Mouse (Mus musculus): ENCODE measurements at regions not wholly inside any gene's neighbourhood (a gene's known extent, or its start where the extent isn't known, plus 50 kb on each side); places are given as distances from the start of the nearest gene placed in this dataset.

DNA sequence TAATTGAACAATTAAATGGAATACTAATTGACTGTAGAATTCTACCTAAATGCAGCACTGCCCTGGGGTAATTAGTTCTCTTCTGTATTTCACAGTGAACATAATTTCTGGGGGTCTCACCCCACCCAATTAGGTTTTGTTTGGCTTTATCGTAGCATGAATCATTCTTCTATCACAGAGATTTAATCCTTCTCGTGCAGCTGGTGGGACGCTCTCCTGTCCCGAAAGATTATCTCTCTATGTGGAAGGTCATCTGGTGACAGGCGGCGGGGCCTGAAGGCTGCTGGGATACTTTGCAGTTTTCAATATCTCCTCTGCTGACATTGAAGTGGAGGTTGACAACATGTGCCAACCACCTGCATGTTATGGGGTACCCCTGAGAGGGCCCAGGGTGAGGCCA, 493.8 kb upstream of the Cdh4 start:
- in situ Hi-C loops (cut with MboI; ENCODE audit: low pct_unique_long_range_greater_than_20kb), result no loop called here
- POLR2A ChIA-PET, result no interaction called here
- DNase-seq (ENCODE audit: low read depth, low spot score), result no peak

DNA sequence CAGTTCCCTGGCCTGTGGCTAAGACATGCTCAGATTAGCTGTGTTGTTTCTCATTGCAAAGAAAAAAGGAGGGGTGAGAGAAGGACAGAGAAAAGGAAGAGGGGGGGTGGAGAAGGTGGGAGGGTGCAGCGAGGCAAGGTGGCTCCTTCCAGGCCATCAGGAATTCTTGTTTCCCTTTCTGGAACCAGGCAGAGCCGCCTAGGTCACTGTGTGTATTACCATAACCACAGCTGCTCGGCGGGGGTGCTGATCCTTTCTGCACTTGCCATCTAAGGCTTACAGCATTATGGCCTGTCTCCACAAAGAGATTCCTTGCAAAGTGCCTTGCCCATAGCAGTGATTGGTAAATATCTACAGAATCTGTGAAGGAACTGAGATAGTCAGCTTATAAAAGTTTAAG, 493.1 kb upstream of the Cdh4 start:
- POLR2A ChIA-PET, result no interaction called here
- no peaks in the 10 kb centered on the region for H3K27me3 ChIP-seq
- ATAC-seq (no peak), DNase-seq (ENCODE audit: low read depth, low spot score) (no peak)
- CTCF ChIA-PET, result no interaction called here
- TF ChIP-seq CTCF (IDR thresholded peaks at IDR 0.05), result no peak
- in situ Hi-C loops (cut with MboI; ENCODE audit: low pct_unique_long_range_greater_than_20kb), result no loop called here

More for the DNA sequence above, 493.8 kb upstream of the Cdh4 start:
- CTCF ChIA-PET, result no interaction called here
- TF ChIP-seq CTCF (IDR thresholded peaks at IDR 0.05), result no peak
- H3K27me3 ChIP-seq, result no peaks in the 10 kb centered on the region
- no peak for ATAC-seq

DNA sequence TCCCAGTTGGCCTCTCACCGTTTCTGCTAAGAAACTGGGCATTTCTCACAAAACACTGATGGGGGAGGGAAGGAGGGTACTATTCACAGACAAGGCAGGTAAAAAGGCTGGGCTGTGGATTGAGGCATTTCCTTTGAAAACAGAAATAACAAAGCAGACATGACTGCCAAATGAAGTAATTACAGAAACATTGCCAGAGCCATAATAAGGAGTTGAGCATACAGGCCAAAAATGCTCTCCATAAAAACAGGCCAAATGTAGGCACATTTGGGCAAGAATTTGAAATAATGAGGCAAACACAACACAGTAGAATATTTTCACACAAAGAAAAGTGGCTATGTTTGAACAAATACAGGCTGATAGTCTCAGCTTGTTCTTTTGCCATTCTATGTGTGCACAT, 491.9 kb upstream of the Cdh4 start:
- DNase-seq (ENCODE audit: low read depth, low spot score) (no peak), ATAC-seq (no peak)
- ChIA-PET CTCF (no interaction called here), POLR2A (no interaction called here)
- TF ChIP-seq CTCF (IDR thresholded peaks at IDR 0.05), result no peak
- no peaks in the 10 kb centered on the region for H3K27me3 ChIP-seq
- in situ Hi-C loops (cut with MboI; ENCODE audit: low pct_unique_long_range_greater_than_20kb), result no loop called here

DNA sequence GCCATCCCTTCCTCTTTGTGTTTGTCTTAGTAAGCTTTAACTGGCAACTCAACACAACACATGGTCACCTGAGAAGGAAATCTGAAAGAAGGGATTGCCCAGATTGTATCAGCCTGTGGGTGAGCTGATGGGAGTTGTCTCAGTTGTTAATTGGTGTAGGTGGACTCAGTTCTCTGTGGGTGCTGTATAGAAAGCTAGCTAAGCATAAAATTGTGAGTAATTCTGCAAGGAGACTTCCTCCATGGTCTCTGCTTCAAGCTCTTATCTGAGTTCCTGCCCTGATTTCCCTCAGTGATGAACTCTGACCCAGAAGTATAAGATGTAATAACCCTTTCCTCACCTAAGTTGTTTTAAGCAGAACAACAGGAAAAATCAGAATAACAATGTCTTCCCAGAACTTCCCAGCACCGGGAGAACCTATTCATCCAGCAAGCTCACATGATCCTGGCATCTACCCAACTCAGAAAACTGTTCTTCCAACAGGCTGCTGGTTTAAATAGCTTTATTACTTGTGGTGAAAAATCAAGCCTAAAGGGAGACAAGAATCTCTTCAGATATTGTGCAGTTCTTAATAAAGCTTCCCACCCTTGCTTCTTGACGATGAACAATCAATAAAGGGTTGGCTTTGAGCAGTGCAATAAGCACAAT, 487.7 kb upstream of the Cdh4 start:
- in situ Hi-C loops (cut with MboI; ENCODE audit: low pct_unique_long_range_greater_than_20kb), result no loop called here
- DNase-seq (ENCODE audit: low read depth, low spot score) (no peak), ATAC-seq (no peak)
- no peaks in the 10 kb centered on the region for H3K27me3 ChIP-seq
- ChIA-PET POLR2A (no interaction called here), CTCF (interaction anchor here (1.3 kb wide), 1 partner anchor 10 kb away, joined by 3 read pairs; no protein-coding TSS in a partner anchor)
- no peak for TF ChIP-seq CTCF (IDR thresholded peaks at IDR 0.05)

DNA sequence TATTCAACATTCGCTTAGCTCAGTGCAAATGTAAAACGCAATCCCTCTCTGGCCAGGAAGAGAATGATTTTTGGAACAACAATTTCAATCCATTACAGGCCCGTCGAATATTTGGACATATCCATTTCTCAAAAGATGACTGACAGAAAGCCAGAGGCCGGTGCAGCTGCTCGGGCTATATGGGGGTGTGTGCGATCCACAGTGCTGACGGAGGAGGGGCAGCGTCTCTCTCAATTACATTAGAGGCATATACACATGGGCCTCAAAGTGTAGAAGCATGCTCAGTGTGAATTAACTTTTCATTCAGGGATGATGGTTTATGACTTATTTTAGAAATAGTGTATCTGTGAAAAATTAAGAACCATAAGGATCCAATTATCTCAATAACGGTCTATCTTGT, 483.4 kb upstream of the Cdh4 start:
- ATAC-seq, result no peak
- ChIA-PET POLR2A (no interaction called here), CTCF (no interaction called here)
- in situ Hi-C loops (cut with MboI; ENCODE audit: low pct_unique_long_range_greater_than_20kb), result no loop called here
- no peaks in the 10 kb centered on the region for H3K27me3 ChIP-seq
- no peak for DNase-seq (ENCODE audit: low read depth, low spot score)
- no peak for TF ChIP-seq CTCF (IDR thresholded peaks at IDR 0.05)

DNA sequence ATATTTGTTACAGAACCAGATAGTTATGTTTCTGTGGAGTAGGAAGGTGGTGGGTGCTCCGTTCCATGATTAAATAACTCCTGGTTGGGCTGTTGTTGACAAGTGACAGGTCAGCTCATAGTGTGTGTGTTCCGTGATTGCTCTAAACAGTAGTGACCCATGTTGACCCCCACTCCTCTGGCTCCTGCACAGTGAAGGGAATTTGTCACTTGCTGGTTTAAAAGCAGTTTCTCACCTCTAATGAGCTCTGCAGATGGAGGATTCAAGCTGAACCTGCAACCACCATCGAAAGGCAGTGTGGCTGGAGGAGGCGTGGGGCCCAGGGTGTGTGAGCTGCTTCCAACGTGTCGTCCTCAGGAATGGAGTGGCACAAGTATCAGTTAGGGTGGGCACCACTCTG, 482.6 kb upstream of the Cdh4 start:
- TF ChIP-seq CTCF (IDR thresholded peaks at IDR 0.05), result no peak
- ChIA-PET POLR2A (no interaction called here), CTCF (no interaction called here)
- H3K27me3 ChIP-seq, result no peaks in the 10 kb centered on the region
- no peak for ATAC-seq
- DNase-seq (ENCODE audit: low read depth, low spot score), result no peak
- in situ Hi-C loops (cut with MboI; ENCODE audit: low pct_unique_long_range_greater_than_20kb), result no loop called here

DNA sequence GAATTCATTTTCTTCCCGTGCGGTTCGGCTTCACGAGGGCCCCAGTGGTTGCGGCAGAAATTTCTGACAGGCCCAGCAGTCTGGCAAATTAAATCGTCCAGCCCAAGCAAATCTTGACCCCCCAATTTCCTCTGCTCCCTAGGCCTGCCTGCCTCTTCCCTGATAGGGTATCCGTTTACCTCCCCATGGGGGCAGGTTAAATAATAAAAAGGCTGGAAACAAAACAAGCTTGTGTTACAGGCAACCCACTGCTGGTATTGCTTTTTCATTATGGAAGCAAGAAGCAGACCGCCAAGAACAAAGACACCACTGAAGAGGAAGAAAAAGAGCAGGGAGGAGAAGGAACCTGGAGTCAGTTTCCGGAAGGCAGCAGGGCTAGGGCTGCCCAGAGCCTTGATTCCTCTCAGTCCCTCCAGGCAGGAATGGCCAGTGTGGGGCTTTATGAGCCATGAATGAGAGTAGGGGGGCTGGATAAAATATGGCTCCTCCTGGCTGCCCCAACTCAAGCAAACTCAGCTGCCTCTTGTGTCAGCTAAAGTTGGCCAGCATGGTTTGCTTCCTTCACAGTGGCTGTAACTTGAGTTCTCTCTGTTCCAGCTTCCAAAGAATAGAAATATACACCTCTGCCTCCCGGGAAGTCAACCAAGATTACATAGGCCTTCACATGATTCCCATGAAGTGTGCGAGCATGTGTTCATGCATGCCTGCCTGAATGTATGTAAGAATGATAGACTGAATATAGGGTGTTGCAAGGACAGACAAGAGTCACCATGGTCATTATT, 474.5 kb upstream of the Cdh4 start:
- H3K27me3 ChIP-seq, result no peaks in the 10 kb centered on the region
- ChIA-PET CTCF (no interaction called here), POLR2A (no interaction called here)
- TF ChIP-seq CTCF (IDR thresholded peaks at IDR 0.05), result no peak
- no peak for ATAC-seq
- in situ Hi-C loops (cut with MboI; ENCODE audit: low pct_unique_long_range_greater_than_20kb), result no loop called here
- no peak for DNase-seq (ENCODE audit: low read depth, low spot score)

DNA sequence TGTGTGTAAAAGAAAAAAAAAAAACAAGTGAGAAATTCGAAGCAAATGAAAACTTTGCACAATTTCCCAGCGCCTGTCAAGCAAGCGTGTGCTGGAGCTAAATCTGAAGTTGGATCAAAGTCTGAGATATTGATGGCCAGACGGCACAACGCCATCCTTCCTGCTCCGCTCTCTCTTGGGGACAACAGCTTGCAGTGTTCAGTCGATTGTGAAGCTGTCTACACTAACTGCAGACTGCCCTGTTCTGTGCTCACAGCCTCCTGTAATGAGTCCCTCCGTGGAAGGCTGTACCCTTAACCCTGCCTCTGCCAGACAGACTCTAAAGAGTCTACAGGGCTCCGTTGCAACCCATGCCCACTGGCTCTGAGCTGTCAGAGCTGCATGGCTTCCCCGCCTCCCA, 472.5 kb upstream of the Cdh4 start:
- DNase-seq (ENCODE audit: low read depth, low spot score) (no peak), ATAC-seq (no peak)
- CTCF ChIA-PET, result no interaction called here
- POLR2A ChIA-PET, result no interaction called here
- no peak for TF ChIP-seq CTCF (IDR thresholded peaks at IDR 0.05)
- in situ Hi-C loops (cut with MboI; ENCODE audit: low pct_unique_long_range_greater_than_20kb), result no loop called here
- H3K27me3 ChIP-seq, result no peaks in the 10 kb centered on the region

DNA sequence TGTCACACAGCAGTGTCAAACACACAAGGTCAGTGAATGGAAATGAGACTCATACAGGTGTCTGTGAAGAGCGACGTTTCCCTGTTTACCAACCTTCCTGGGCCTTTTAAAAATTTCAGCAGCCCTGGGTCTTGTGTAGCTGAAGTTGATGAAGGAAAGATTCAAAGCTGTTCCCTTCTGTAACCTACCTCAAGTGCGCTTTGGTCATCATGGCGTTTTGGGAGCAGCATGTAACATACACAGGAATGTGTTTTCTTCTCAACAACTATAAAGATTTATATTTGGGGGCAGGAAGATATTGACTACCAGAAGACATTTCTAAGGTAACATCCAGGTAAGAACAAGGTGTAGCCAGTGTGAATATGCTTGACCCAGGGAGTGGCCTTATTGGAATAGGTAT, 466.9 kb upstream of the Cdh4 start:
- CTCF ChIA-PET, result no interaction called here
- no peak for TF ChIP-seq CTCF (IDR thresholded peaks at IDR 0.05)
- POLR2A ChIA-PET, result no interaction called here
- ATAC-seq (no peak), DNase-seq (ENCODE audit: low read depth, low spot score) (no peak)
- H3K27me3 ChIP-seq, result no peaks in the 10 kb centered on the region
- in situ Hi-C loops (cut with MboI; ENCODE audit: low pct_unique_long_range_greater_than_20kb), result no loop called here

DNA sequence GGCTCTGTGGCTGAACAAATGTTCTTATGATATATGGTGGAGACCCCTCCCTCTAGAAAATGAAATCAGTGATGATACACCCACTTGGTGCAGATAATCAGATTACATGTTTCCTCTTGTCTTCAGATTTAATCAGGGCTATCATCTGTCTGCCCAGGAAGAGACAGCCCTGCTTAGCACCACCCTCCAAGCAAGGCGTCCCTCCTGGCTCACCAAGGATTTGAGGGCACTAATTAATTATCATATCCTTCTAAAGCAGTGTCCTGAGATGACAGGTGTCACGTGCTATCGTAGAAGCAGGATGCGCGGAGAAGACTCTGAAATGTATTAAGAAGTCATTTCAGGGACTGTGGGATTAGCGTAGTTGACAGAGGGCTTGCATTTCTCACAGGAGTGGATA, 466.2 kb upstream of the Cdh4 start:
- CTCF ChIA-PET, result no interaction called here
- in situ Hi-C loops (cut with MboI; ENCODE audit: low pct_unique_long_range_greater_than_20kb), result no loop called here
- ATAC-seq (no peak), DNase-seq (ENCODE audit: low read depth, low spot score) (no peak)
- TF ChIP-seq CTCF (IDR thresholded peaks at IDR 0.05), result no peak
- POLR2A ChIA-PET, result no interaction called here
- no peaks in the 10 kb centered on the region for H3K27me3 ChIP-seq

DNA sequence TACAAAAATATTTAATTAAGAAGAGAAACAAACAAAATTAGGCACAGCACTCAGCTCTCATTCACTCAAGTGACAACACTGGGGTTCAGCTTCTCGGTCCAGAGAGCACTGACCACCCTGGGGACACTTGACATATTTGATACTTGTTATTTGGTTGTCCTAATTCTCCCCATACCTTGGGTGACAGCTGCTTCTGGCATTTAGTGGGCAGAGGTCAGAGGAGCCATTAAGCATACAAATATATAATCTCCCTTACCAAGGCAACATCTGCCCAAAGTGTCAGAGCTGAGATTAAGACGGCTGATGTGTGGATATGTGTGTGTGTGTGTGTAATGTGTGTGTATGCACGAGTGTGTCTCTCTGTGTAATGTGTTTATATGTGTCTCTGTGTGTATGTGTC, 465.7 kb upstream of the Cdh4 start:
- ChIA-PET POLR2A (no interaction called here), CTCF (no interaction called here)
- H3K27me3 ChIP-seq, result no peaks in the 10 kb centered on the region
- DNase-seq (ENCODE audit: low read depth, low spot score) (no peak), ATAC-seq (no peak)
- no peak for TF ChIP-seq CTCF (IDR thresholded peaks at IDR 0.05)
- in situ Hi-C loops (cut with MboI; ENCODE audit: low pct_unique_long_range_greater_than_20kb), result no loop called here

DNA sequence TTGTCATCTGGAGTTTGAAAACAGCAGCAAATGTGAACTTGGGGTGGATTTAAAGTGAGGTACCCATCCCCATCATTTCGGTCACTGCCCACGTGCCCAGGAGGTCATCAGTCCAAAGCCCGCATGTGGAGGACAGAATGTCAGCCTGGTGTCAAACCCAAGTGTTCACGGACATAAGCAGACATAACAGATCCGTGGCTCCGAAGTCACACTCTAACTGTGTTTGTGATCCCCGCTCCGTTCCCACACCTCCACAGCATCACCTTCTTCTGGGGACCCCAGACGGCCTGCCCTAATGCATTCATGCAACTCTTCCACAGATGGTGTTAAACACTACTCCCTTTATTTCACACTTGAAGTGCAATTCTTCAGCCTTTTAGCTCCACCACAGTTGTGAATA, 462.8 kb upstream of the Cdh4 start:
- in situ Hi-C loops (cut with MboI; ENCODE audit: low pct_unique_long_range_greater_than_20kb), result no loop called here
- no peak for TF ChIP-seq CTCF (IDR thresholded peaks at IDR 0.05)
- no peak for DNase-seq (ENCODE audit: low read depth, low spot score)
- POLR2A ChIA-PET, result no interaction called here
- ATAC-seq, result no peak
- CTCF ChIA-PET, result no interaction called here
- no peaks in the 10 kb centered on the region for H3K27me3 ChIP-seq

Measured in Patski (cell line).